10 mouse cellular contexts compared by ENCODE assay signal in genomic region chr19:47946821-47947465, GRCm38 (mm10). TPM values are rescaled to one million over a fixed set of nuclear protein-coding genes. Genes with fewer than 3 reads are reported as not detected.
DNase-seq lines count a peak whose midpoint lies in the region; ATAC-seq lines count a peak whose summit lies in the region.
"Had no signal": no experiment of that assay in that cellular context is flagged by ENCODE, and none has a peak within 500 bp of the region (broad histone marks: within the 10 kb centered on the region; RNA-seq: fewer than 3 reads in every experiment).

No protein-coding gene starts in this region.

- H3K27ac ChIP-seq in limb, embryonic 12.5 days = no peak overlapping the region
- no peak overlapping the region for H3K27ac ChIP-seq in limb, embryonic 10.5 days
- H3K27ac ChIP-seq in intestine, embryonic 14.5 days (ENCODE audit: low read depth) = no peak overlapping the region
- H3K27ac ChIP-seq in neural tube, embryonic 15.5 days (replicated peaks) = no peak overlapping the region

- no peak overlapping the region for H3K9ac ChIP-seq in limb, embryonic 12.5 days (replicated peaks)
- no peak overlapping the region for H3K9ac ChIP-seq in intestine, embryonic 14.5 days (ENCODE audit: low read length)
- 0 out of 2 replicates have a peak overlapping the region, but pooled peaks have one; percentile 10 for H3K9ac ChIP-seq in neural tube, embryonic 15.5 days (replicated peaks)

- 61% methylated on average over 23 of the region's 23 CpGs for WGBS in limb, embryonic 12.5 days
- WGBS in limb, embryonic 10.5 days = 66% methylated on average over 23 of the region's 23 CpGs
- 54% methylated on average over 23 of the region's 23 CpGs for WGBS in intestine, embryonic 14.5 days
- 54% methylated on average over 23 of the region's 23 CpGs for WGBS in neural tube, embryonic 15.5 days

- peak overlapping the region; percentile 28 for H3K4me2 ChIP-seq in limb, embryonic 12.5 days
- H3K4me2 ChIP-seq in intestine, embryonic 14.5 days (ENCODE audit: low read length) = peak overlapping the region; percentile 18; the same call in 1 of the 2 replicates
- H3K4me2 ChIP-seq in neural tube, embryonic 15.5 days = peak overlapping the region; percentile 27; the same call in 1 of the 2 replicates

- DNase-seq in cerebellum, postnatal 10 days = peak; percentile 25 to 29
- no peak for DNase-seq in cerebellum, adult 11-12 months
- no peak for DNase-seq in limb, embryonic 10.5 days (ENCODE audit: low spot score)
- DNase-seq in intestine, embryonic 14.5 days (ENCODE audit: low spot score) = no peak
- DNase-seq in layer of hippocampus, adult 8-10 months (ENCODE audit: low spot score in 2 of 2) = no peak
- DNase-seq: cerebellum, adult 8-10 months had no signal

- H3K27me3 ChIP-seq in limb, embryonic 12.5 days = no peaks in the 10 kb centered on the region
- H3K27me3 ChIP-seq in limb, embryonic 10.5 days (ENCODE audit: low read depth, poor library complexity, severe bottlenecking) = no peaks in the 10 kb centered on the region
- H3K27me3 ChIP-seq in intestine, embryonic 14.5 days (replicated peaks; ENCODE audit: control insufficient read depth, insufficient read depth, low read length) = no peaks in the 10 kb centered on the region
- no peaks in the 10 kb centered on the region for H3K27me3 ChIP-seq in neural tube, embryonic 15.5 days (replicated peaks)

- no peaks in the 10 kb centered on the region for H3K9me3 ChIP-seq in limb, embryonic 12.5 days
- H3K9me3 ChIP-seq in limb, embryonic 10.5 days (replicated peaks) = no peaks in the 10 kb centered on the region
- no peaks in the 10 kb centered on the region for H3K9me3 ChIP-seq in intestine, embryonic 14.5 days (ENCODE audit: control insufficient read depth, low read length)
- H3K9me3 ChIP-seq in neural tube, embryonic 15.5 days (replicated peaks) = no peaks in the 10 kb centered on the region

- H3K36me3 ChIP-seq in limb, embryonic 12.5 days = no peaks in the 10 kb centered on the region
- no peaks in the 10 kb centered on the region for H3K36me3 ChIP-seq in limb, embryonic 10.5 days
- no peaks in the 10 kb centered on the region for H3K36me3 ChIP-seq in intestine, embryonic 14.5 days (ENCODE audit: control insufficient read depth, insufficient read depth, low read length)
- H3K36me3 ChIP-seq in neural tube, embryonic 15.5 days = no peaks in the 10 kb centered on the region

- no peaks in the 10 kb centered on the region for H3K4me1 ChIP-seq in limb, embryonic 12.5 days (replicated peaks)
- H3K4me1 ChIP-seq in limb, embryonic 10.5 days = 0 out of 2 replicates have a peak, but pooled peaks cover 3% of the 10 kb centered on the region
- no peaks in the 10 kb centered on the region for H3K4me1 ChIP-seq in intestine, embryonic 14.5 days (replicated peaks; ENCODE audit: control insufficient read depth, insufficient read depth, low read length)
- peaks cover 5% of the 10 kb centered on the region for H3K4me1 ChIP-seq in neural tube, embryonic 15.5 days

- H3K4me3 ChIP-seq in limb, embryonic 12.5 days (replicated peaks) = no peak overlapping the region
- H3K4me3 ChIP-seq in limb, embryonic 10.5 days = no peak overlapping the region
- no peak overlapping the region for H3K4me3 ChIP-seq in intestine, embryonic 14.5 days (ENCODE audit: low read depth, low read length)
- H3K4me3 ChIP-seq in neural tube, embryonic 15.5 days (replicated peaks) = no peak overlapping the region

- no peak for ATAC-seq in limb, embryonic 12.5 days (ENCODE audit: insufficient number of reproducible peaks, insufficient read depth, low FRiP score, low TSS enrichment, low read depth)
- ATAC-seq in intestine, embryonic 14.5 days (replicated peaks; ENCODE audit: low FRiP score, low TSS enrichment, low read depth) = no peak
- ATAC-seq in neural tube, embryonic 15.5 days (ENCODE audit: low FRiP score) = no peak
- no peak for ATAC-seq in cerebellum, adult (ENCODE audit: insufficient number of reproducible peaks, low FRiP score, low TSS enrichment)

RNA-seq across cellular contexts. Expression of gene Cfap58, which starts 9.5 kb away (rescaled TPM):
- polyA plus RNA-seq in limb, embryonic 12.5 days (2016; fragmentation: Nextera tagmentation; extraction: Ambion mirVana) = 0.08 TPM in 1 of 2 replicates, not detected in the other
- polyA plus RNA-seq in limb, embryonic 10.5 days (2016; fragmentation: Nextera tagmentation; extraction: Ambion mirVana) = not detected in 2 replicates
- polyA plus RNA-seq in intestine, embryonic 14.5 days (2014; fragmentation: Nextera tagmentation; extraction: Ambion mirVana) = not detected in 2 replicates
- polyA plus RNA-seq in neural tube, embryonic 15.5 days (2015; fragmentation: Nextera tagmentation; extraction: Ambion mirVana) = 0.47 and 0.59 TPM in 2 replicates
- total RNA-seq in layer of hippocampus, adult 8-10 months (2022) = under 1 TPM; 0.22 to 0.61 (median 0.51) TPM
- total RNA-seq: megakaryocyte, adult 5-6 weeks had no signal

RNA-seq across cellular contexts. Expression of gene Itprip, which starts 27.8 kb away (rescaled TPM):
- polyA plus RNA-seq in limb, embryonic 12.5 days (2016; fragmentation: Nextera tagmentation; extraction: Ambion mirVana) = 29.4 and 29.9 TPM in 2 replicates
- 19.0 and 27.5 TPM in 2 replicates for polyA plus RNA-seq in limb, embryonic 10.5 days (2016; fragmentation: Nextera tagmentation; extraction: Ambion mirVana)
- 9.9 and 13.0 TPM in 2 replicates for polyA plus RNA-seq in intestine, embryonic 14.5 days (2014; fragmentation: Nextera tagmentation; extraction: Ambion mirVana)
- 3.6 and 7.8 TPM in 2 replicates for polyA plus RNA-seq in neural tube, embryonic 15.5 days (2015; fragmentation: Nextera tagmentation; extraction: Ambion mirVana)
- 1 to 10 TPM; 1.3 to 2.6 (median 1.8) TPM for total RNA-seq in layer of hippocampus, adult 8-10 months (2022)

RNA-seq across cellular contexts. Expression of gene Cfap43, which starts 27.9 kb away (rescaled TPM):
- 0.09 TPM in 1 of 2 replicates, not detected in the other for polyA plus RNA-seq in limb, embryonic 12.5 days (2016; fragmentation: Nextera tagmentation; extraction: Ambion mirVana)
- polyA plus RNA-seq in limb, embryonic 10.5 days (2016; fragmentation: Nextera tagmentation; extraction: Ambion mirVana) = 0.05 and 0.09 TPM in 2 replicates
- 0.11 TPM in 2 replicates for polyA plus RNA-seq in intestine, embryonic 14.5 days (2014; fragmentation: Nextera tagmentation; extraction: Ambion mirVana)
- 0.51 and 0.98 TPM in 2 replicates for polyA plus RNA-seq in neural tube, embryonic 15.5 days (2015; fragmentation: Nextera tagmentation; extraction: Ambion mirVana)
- 1 to 10 TPM in 3 of 4 experiments, under 1 TPM in 1; 0.77 to 2.8 (median 1.7) TPM for total RNA-seq in layer of hippocampus, adult 8-10 months (2022)

Comparison
In these comparisons a context has a peak if more than half of its experiments do, and no peak if none do; other contexts are left out.
1. DNase-seq: peak in cerebellum, postnatal 10 days (2 of 2); none in cerebellum, adult 11-12 months (single experiment), limb, embryonic 10.5 days (single experiment), intestine, embryonic 14.5 days (single experiment) and layer of hippocampus, adult 8-10 months (0 of 2).
2. Peak in every context shown above with its lines, with median percentiles within 50 percentile points of each other: H3K4me2 ChIP-seq.